Mouse (Mus musculus) stomach, postnatal 0 days (tissue): ENCODE measurements around the gene Tmem88. TPM values are rescaled to one million over a fixed set of nuclear protein-coding genes. Genes with fewer than 3 reads are reported as not detected.
A peak's percentile ranks its signal among the peaks of the same experiment; 100 is the strongest.

Experiments
- ATAC-seq: fragments of 200-750 bp; cut with Nextera tagmentation; 2 replicates; pipeline ENCODE4 v1.8.0; 2017; ENCODE audit not compliant: low FRiP score, low TSS enrichment
- DNase-seq: peaks from one replicate; pipeline ENCODE4 v3.0.0-alpha.2; 2016; ENCODE audit warnings: low spot score
- H3K27ac ChIP-seq: fragments of 300-500 bp; sonication (generic); replicated peaks from 2 replicates; pipeline ENCODE4 v1.5.1; 2014; ENCODE audit warnings: mild to moderate bottlenecking, control low read depth
- H3K27me3 ChIP-seq: fragments of 300-500 bp; sonication (generic); 2 replicates; pipeline ENCODE4 v1.6.1; 2014; ENCODE audit warnings: low read length; ENCODE audit not compliant: control insufficient read depth, insufficient read depth
- H3K36me3 ChIP-seq: fragments of 300-500 bp; sonication (generic); 2 replicates; pipeline ENCODE4 v1.6.1; 2014; ENCODE audit warnings: low read length, mixed read lengths; ENCODE audit not compliant: control insufficient read depth, insufficient read depth
- H3K4me1 ChIP-seq: fragments of 300-500 bp; sonication (generic); replicated peaks from 2 replicates; pipeline ENCODE4 v1.6.1; 2014; ENCODE audit warnings: antibody characterized with exemption; ENCODE audit not compliant: control insufficient read depth, insufficient read depth
- H3K4me2 ChIP-seq: fragments of 300-500 bp; sonication (generic); replicated peaks from 2 replicates; pipeline ENCODE4 v1.6.1; 2014; ENCODE audit warnings: low read depth, mild to moderate bottlenecking, control low read depth, moderate library complexity
- H3K4me3 ChIP-seq: fragments of 300-500 bp; sonication (generic); 2 replicates; pipeline ENCODE4 v1.5.1; 2014; ENCODE audit warnings: low read depth, low read length, control low read depth
- H3K9ac ChIP-seq: fragments of 300-500 bp; sonication (generic); 2 replicates; pipeline ENCODE4 v1.6.1; 2014; ENCODE audit warnings: mild to moderate bottlenecking, low read length, control low read depth, mixed read lengths
- H3K9me3 ChIP-seq: fragments of 300-500 bp; sonication (generic); 2 replicates; pipeline ENCODE4 v1.6.1; 2016; ENCODE audit warnings: low read length; ENCODE audit not compliant: control insufficient read depth
- CTCF ChIP-seq: IDR thresholded peaks from 2 replicates; pipeline ENCODE4 v1.5.1; 2016; ENCODE audit warnings: antibody characterized with exemption, low read depth, mild to moderate bottlenecking, moderate library complexity
- EP300 ChIP-seq: optimal IDR thresholded peaks from 2 replicates; pipeline ENCODE3; 2016; ENCODE audit warnings: antibody characterized with exemption
- WGBS: fragments of 180-500 bp; shearing (Covaris S2); extraction: QIAGEN DNeasy Blood & Tissue Kit; methylation state at CpG from one replicate; pipeline ENCODE4 v1.1.7; 2014; 5-methylcytosine and 5-hydroxymethylcytosine counted together
- polyA plus RNA-seq: library from polyadenylated mRNA; unstranded; fragments of >200 nt; fragmentation: Nextera tagmentation; extraction: Ambion mirVana; gene quantifications from 2 replicates; pipeline ENCODE4 v1.2.1, GENCODE M21; 2015

Tmem88 gene
- polyA plus RNA-seq, 1 experiment from 2014 or later = 17.8 TPM

DNA sequence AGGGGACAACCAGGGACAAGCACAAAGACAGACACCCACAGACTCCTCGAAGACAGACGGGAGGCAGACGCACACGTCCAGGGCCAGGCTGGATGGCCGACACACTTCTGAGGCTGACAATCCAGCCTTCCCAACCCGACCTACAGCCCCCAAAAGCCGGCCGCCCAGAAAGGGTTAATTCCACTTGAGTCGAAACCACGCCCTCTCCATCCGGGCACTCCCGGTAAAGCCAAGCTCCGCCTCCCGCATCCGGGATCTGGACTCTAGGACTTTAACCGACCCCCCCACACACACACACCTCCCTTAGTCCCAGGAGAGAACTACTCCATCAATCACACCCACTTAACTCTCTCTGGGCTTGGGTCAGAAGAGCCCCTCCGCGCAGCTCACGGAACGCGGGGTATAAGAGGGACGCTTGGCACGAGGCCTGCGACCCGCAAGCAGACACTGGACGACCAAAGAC is 13.1 kb upstream of the Tmem88 start:
- WGBS = 0% methylated on average over 26 of the region's 26 CpGs
- Histone ChIP-seq H3K9me3 (no peaks in the 10 kb centered on the region), H3K4me1 (peaks cover 21% of the 10 kb centered on the region), H3K36me3 (peaks cover 14% of the 10 kb centered on the region), H3K4me3 (peak overlapping the region; percentile 73), H3K4me2 (peak overlapping the region; percentile 95), H3K9ac (peak overlapping the region; percentile 84), H3K27me3 (no peaks in the 10 kb centered on the region), H3K27ac (peak overlapping the region; percentile 99)
- peak; percentile 75 for TF ChIP-seq EP300
- no peak for TF ChIP-seq CTCF
- DNase-seq = peak; percentile 98
- peak; percentile 63 for ATAC-seq

DNA sequence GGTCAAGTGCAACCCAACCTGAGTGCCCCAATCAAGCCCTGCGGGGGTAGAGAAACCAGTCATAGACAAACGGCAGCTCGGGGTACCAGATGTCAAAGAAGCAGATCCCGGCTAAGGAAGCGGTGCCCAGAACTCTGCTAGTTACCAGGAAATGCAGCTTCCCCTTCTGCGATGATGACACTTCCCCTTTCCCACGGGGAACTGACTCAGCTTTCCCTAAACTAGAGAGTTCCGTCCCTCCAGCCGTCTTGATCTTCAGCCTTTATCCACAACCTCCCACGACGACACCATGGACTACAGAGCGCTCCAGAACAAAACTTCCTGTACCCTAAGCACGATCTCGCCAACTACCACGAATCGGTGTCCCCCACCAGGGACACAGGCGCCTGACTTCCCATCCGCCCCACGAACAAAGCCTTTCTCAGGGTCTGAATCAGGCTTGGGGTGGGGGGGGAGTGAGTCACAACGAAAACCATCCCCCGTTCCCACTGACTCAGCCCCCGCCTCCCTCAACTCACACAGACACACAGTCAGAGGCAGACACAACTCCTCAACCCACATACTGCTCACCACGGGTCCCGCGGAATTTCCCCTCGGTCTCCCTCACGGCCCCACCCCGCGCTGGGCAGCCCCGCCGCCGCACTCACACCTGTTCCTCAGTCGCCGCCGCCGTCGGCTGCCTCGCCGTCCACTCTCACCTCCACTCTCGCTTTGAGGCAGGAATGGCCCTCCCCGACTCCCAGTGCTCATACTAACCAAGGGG is 12.5 kb upstream of the Tmem88 start:
- Histone ChIP-seq H3K4me2 (peak overlapping the region; percentile 95), H3K4me1 (peaks cover 21% of the 10 kb centered on the region), H3K27ac (peak overlapping the region; percentile 99), H3K27me3 (no peaks in the 10 kb centered on the region), H3K9me3 (no peaks in the 10 kb centered on the region), H3K36me3 (peaks cover 20% of the 10 kb centered on the region), H3K4me3 (peak overlapping the region; percentile 73), H3K9ac (peak overlapping the region; percentile 84)
- WGBS = under 1% methylated on average over 38 of the region's 41 CpGs
- peak; percentile 76 for DNase-seq
- peak; percentile 19 for ATAC-seq
- TF ChIP-seq EP300 (peak; percentile 22), CTCF (no peak)

DNA sequence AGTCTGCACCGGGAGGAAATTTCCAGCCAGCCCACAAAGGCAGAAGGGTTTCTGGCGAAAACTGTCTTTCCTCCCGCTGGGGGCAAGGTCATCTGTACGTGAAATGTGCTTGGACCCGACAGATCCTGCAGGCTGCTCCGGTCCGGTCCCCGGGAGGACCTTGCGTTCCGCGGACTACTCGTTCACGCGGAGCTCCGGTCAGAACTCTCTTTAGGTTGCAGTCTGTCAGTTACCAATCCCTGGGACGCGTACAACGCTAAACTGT is 11.9 kb upstream of the Tmem88 start:
- H3K4me3 ChIP-seq = peak overlapping the region; percentile 73
- ATAC-seq (no peak), DNase-seq (no peak)
- peak overlapping the region; percentile 84 for H3K9ac ChIP-seq
- peak overlapping the region; percentile 95 for H3K4me2 ChIP-seq
- TF ChIP-seq EP300 = no peak
- no peak for TF ChIP-seq CTCF
- H3K27me3 ChIP-seq = no peaks in the 10 kb centered on the region
- H3K36me3 ChIP-seq = peaks cover 25% of the 10 kb centered on the region
- no peaks in the 10 kb centered on the region for H3K9me3 ChIP-seq
- H3K4me1 ChIP-seq = peaks cover 21% of the 10 kb centered on the region
- under 1% methylated on average over 18 of the region's 18 CpGs for WGBS
- H3K27ac ChIP-seq = peak overlapping the region; percentile 99

DNA sequence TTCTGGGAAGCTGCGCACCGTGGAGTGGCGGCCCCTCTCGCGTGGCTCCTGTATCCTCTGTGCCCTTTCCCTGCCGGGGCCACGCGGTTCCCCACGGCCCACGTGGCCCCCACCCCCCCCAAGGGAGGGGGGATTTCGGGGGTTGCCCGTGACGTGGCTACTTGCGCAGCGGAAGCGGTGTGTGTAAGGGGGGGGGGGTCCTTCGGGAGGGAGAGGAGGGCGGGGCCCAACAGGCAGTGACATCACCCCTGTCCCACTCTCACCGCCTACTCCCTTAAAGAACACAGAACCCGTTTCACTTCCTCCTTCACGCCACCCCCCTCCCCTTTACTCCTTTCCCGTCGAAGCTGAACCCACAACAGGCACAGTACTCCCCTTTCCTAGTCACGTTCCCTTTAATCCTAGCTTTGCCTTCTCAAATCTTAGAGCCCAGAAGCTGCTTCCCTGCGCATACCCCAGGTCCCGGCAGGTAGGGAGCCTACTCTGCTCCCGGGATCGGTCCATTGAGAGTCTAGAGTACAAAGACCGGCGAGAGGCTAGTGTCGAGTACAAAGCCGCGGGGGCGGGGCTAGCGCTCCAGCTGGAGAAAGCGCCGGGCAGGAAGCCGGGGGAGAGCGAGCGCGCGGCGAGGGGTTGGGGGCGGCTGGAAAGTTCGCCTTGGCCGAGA is 11.5 kb upstream of the Tmem88 start:
- Histone ChIP-seq H3K4me2 (peak overlapping the region; percentile 95), H3K4me1 (peaks cover 20% of the 10 kb centered on the region), H3K9ac (peak overlapping the region; percentile 84), H3K27ac (peak overlapping the region; percentile 99), H3K27me3 (no peaks in the 10 kb centered on the region), H3K36me3 (peaks cover 27% of the 10 kb centered on the region), H3K9me3 (no peaks in the 10 kb centered on the region), H3K4me3 (peak overlapping the region; percentile 73)
- DNase-seq (peak; percentile 92), ATAC-seq (peak; percentile 61)
- no peak for TF ChIP-seq EP300
- no peak for TF ChIP-seq CTCF
- WGBS = under 1% methylated on average over 43 of the region's 46 CpGs

DNA sequence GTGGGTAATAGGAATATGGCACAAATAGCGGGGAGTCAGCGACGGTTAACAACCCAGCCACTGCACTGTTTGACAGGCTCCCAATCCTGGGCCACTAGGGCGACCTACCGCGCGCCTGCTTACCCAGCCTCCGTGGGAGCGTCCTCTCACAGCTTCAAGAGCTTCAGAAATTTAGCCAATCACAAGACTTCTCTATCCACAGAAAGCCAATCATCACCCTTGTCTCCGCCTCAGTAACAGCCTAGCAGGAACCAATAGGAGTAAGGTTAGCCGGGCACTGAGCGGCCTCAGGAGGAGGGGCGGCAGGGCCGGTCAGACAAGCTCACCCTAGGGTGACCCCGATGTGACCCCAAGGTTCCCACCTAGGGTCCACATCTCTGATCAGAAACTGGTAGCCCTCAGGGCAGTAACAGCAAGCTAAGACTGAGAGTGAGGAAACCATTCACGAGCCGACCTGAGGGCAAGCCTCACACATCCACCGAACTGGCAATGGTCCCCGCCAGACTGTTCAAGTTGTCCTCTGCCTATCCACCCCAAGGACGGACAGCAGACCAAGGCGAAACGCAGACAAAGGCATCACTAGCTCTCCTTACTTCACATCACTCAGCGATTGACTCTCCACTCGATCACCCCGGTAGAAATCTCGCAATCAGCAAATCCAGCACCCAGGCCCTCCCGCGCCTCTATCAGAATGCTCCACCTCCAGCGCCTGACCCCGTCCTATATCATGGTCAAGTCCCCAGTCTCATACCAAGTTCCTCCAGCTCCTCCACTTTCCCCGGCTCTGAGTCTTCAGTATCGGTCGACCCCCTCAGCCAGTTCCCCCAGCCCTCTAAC is 10.7 kb upstream of the Tmem88 start:
- peak; percentile 70 for ATAC-seq
- H3K4me1 ChIP-seq = peaks cover 15% of the 10 kb centered on the region
- peak overlapping the region; percentile 99 for H3K27ac ChIP-seq
- no peaks in the 10 kb centered on the region for H3K9me3 ChIP-seq
- peak overlapping the region; percentile 95 for H3K4me2 ChIP-seq
- H3K9ac ChIP-seq = peak overlapping the region; percentile 84
- peaks cover 35% of the 10 kb centered on the region for H3K36me3 ChIP-seq
- DNase-seq = peak; percentile 84
- no peaks in the 10 kb centered on the region for H3K27me3 ChIP-seq
- WGBS = under 1% methylated on average over 33 of the region's 33 CpGs
- TF ChIP-seq CTCF = peak; percentile 23; the same call in 1 of the 2 replicates
- TF ChIP-seq EP300 = no peak
- peak overlapping the region; percentile 73 for H3K4me3 ChIP-seq
